Mouse (Mus musculus) left cerebral cortex, adult 18-20 months (tissue): Measurements from ENCODE around the gene Efemp2. TPM values are rescaled to one million over a fixed set of nuclear protein-coding genes. Genes with fewer than 3 reads are reported as not detected.

ENCODE experiments used
- total RNA-seq, 2 experiments: library from RNA; stranded (reverse); gene quantifications; 2 replicates each; pipeline ENCODE4 v1.2.3; 2021

Efemp2 gene
- total RNA-seq, 2 experiments from 2014 or later = 12.9 to 15.9 TPM

Other genes starting within 250 kb of the Efemp2 start
- 10 to 100 TPM; 57.3 to 61.0 TPM for gene Pacs1, start 200.8 kb upstream of the Efemp2 start, total RNA-seq
- 100 to 1,000 TPM; 209 to 213 TPM for gene Sf3b2, start 178.5 kb upstream of the Efemp2 start, total RNA-seq
- 10 to 100 TPM; 70.5 to 73.8 TPM for gene Gal3st3, start 175.6 kb upstream of the Efemp2 start, total RNA-seq
- gene Catsper1, start 138.2 kb upstream of the Efemp2 start, total RNA-seq = not detected
- 10 to 100 TPM; 25.4 to 26.9 TPM for gene Cst6, start 124.4 kb upstream of the Efemp2 start, total RNA-seq
- 10 to 100 TPM; 22.6 to 26.3 TPM for gene Eif1ad, start 107.2 kb upstream of the Efemp2 start, total RNA-seq
- 10 to 100 TPM; 83.5 to 84.2 TPM for gene Banf1, start 106.8 kb upstream of the Efemp2 start, total RNA-seq
- gene Sart1, start 85.3 kb upstream of the Efemp2 start, total RNA-seq = 10 to 100 TPM; 78.4 to 88.6 TPM
- gene Tsga10ip, start 71.4 kb upstream of the Efemp2 start, total RNA-seq = not detected
- gene Drap1, start 49.0 kb upstream of the Efemp2 start, total RNA-seq = 100 to 1,000 TPM; 263 to 283 TPM
- 10 to 100 TPM; 73.6 to 75.6 TPM for gene AI837181, start 48.8 kb upstream of the Efemp2 start, total RNA-seq
- not detected for gene Fosl1, start 26.4 kb upstream of the Efemp2 start, total RNA-seq
- 10 to 100 TPM; 28.3 to 31.5 TPM for gene Ccdc85b, start 16.1 kb upstream of the Efemp2 start, total RNA-seq
- gene Fibp, start 13.3 kb upstream of the Efemp2 start, total RNA-seq = 10 to 100 TPM; 91.2 to 98.9 TPM
- under 1 TPM; 0.33 to 0.61 TPM for gene Ctsw, start 5.4 kb upstream of the Efemp2 start, total RNA-seq
- 10 to 100 TPM; 28.0 to 33.9 TPM for gene Mus81, start 14.4 kb downstream of the Efemp2 start, total RNA-seq
- gene Cfl1, start 16.5 kb downstream of the Efemp2 start, total RNA-seq = 1,000 to 10,000 TPM; 1,316 to 1,327 TPM
- gene 1700020D05Rik, start 29.8 kb downstream of the Efemp2 start, total RNA-seq = 1 to 10 TPM; 5.3 to 6.7 TPM
- gene Snx32, start 36.6 kb downstream of the Efemp2 start, total RNA-seq = 10 to 100 TPM; 88.3 TPM
- gene Ovol1, start 86.7 kb downstream of the Efemp2 start, total RNA-seq = not detected
- gene Ap5b1, start 94.1 kb downstream of the Efemp2 start, total RNA-seq = 1 to 10 TPM; 5.7 to 6.1 TPM
- 10 to 100 TPM; 83.1 to 83.4 TPM for gene Rnaseh2c, start 127.9 kb downstream of the Efemp2 start, total RNA-seq
- 10 to 100 TPM; 92.6 to 96.3 TPM for gene Kat5, start 136.3 kb downstream of the Efemp2 start, total RNA-seq
- 10 to 100 TPM; 18.8 to 22.0 TPM for gene Rela, start 163.5 kb downstream of the Efemp2 start, total RNA-seq
- 10 to 100 TPM; 11.5 to 13.3 TPM for gene Sipa1, start 189.8 kb downstream of the Efemp2 start, total RNA-seq
- 10 to 100 TPM; 18.8 to 22.4 TPM for gene Map3k11, start 214.8 kb downstream of the Efemp2 start, total RNA-seq
- gene Pcnx3, start 215.0 kb downstream of the Efemp2 start, total RNA-seq = 10 to 100 TPM; 61.1 to 74.0 TPM
- not detected for gene Kcnk7, start 230.4 kb downstream of the Efemp2 start, total RNA-seq